Mouse (Mus musculus) ES-E14 (cell line): ENCODE data around the gene Adora2a. TPM values are rescaled to one million over a fixed set of nuclear protein-coding genes. Genes with fewer than 3 reads are reported as not detected.

ENCODE experiments used
- DNase-seq: peaks from one replicate; pipeline ENCODE4 v3.0.0-alpha.2; 2013; ENCODE audit warnings: low read depth, low spot score
- H3K27ac ChIP-seq: 2 replicates; pipeline ENCODE4 v1.5.1; 2012; ENCODE audit warnings: low read depth, mild to moderate bottlenecking, low read length, moderate library complexity, mixed read lengths; ENCODE audit not compliant: poor library complexity, insufficient read depth, severe bottlenecking
- H3K36me3 ChIP-seq: 2 replicates; pipeline ENCODE4 v1.6.1; 2012; ENCODE audit warnings: mild to moderate bottlenecking, low read length, moderate library complexity, mixed read lengths; ENCODE audit not compliant: control insufficient read depth, poor library complexity, insufficient read depth, severe bottlenecking
- H3K4me1 ChIP-seq, 2 experiments: fragments of 150-350 bp in 1 of 2; sonication (generic) in 1 of 2; 2 replicates each; pipeline ENCODE4 v1.6.1; 2012; ENCODE audit warnings: low read length in 2 of 2, mild to moderate bottlenecking in 1 of 2, mixed read lengths in 1 of 2; ENCODE audit not compliant: control insufficient read depth in 2 of 2, insufficient read depth in 2 of 2, poor library complexity in 1 of 2
- H3K4me3 ChIP-seq, 2 experiments: fragments of 150-350 bp in 1 of 2; sonication (generic) in 1 of 2; 2 replicates each; pipeline ENCODE4 v1.5.1; 2012; ENCODE audit warnings: low read length in 2 of 2, low read depth in 1 of 2, mild to moderate bottlenecking in 1 of 2, mixed read lengths in 1 of 2; ENCODE audit not compliant: insufficient read depth in 1 of 2, poor library complexity in 1 of 2, severe bottlenecking in 1 of 2
- H3K9ac ChIP-seq: 2 replicates; pipeline ENCODE4 v1.6.1; 2012; ENCODE audit warnings: low read depth, mild to moderate bottlenecking, low read length, mixed read lengths; ENCODE audit not compliant: poor library complexity, insufficient read depth, severe bottlenecking
- H3K9me3 ChIP-seq: fragments of 150-350 bp; sonication (generic); 2 replicates; pipeline ENCODE4 v1.6.1; 2012; ENCODE audit warnings: low read depth, mild to moderate bottlenecking, low read length; ENCODE audit not compliant: control insufficient read depth, insufficient read depth
- CHD2 ChIP-seq: IDR thresholded peaks from 2 replicates; pipeline ENCODE4 v1.6.1; 2014; ENCODE audit warnings: mild to moderate bottlenecking, low read depth, low read length, inconsistent platforms
- HCFC1 ChIP-seq: IDR thresholded peaks from 2 replicates; pipeline ENCODE4 v1.6.1; 2012; ENCODE audit warnings: low read length, inconsistent platforms, borderline replicate concordance; ENCODE audit not compliant: insufficient read depth
- MAFK ChIP-seq: IDR thresholded peaks from 2 replicates; pipeline ENCODE4 v1.6.1; 2014; ENCODE audit warnings: mild to moderate bottlenecking, low read depth, low read length, inconsistent platforms; ENCODE audit not compliant: insufficient read depth
- ZC3H11A ChIP-seq: IDR thresholded peaks from 2 replicates; pipeline ENCODE4 v1.6.1; 2012; ENCODE audit warnings: low read depth, mild to moderate bottlenecking, inconsistent platforms, low read length, borderline replicate concordance
- ZNF384 ChIP-seq: IDR thresholded peaks from 2 replicates; pipeline ENCODE4 v1.6.1; 2012; ENCODE audit warnings: low read depth, low read length, inconsistent platforms
- in situ Hi-C, 2 experiments: fragments of 600-800 bp; cut with MboI; formaldehyde crosslinking; loops; one replicate each; pipeline ENCODE4 v1.15.1; 2025; ENCODE audit warnings: low sequenced_read_pairs in 2 of 2, inconsistent platforms in 1 of 2; ENCODE audit not compliant: unreplicated experiment in 2 of 2
- total RNA-seq: library from RNA; depleted of rRNA; stranded (reverse); fragments of 300-350 nt; gene quantifications from 2 replicates; pipeline ENCODE4 v1.2.3, GENCODE M21; 2012

Gene Adora2a
- total RNA-seq, 1 experiment = 0.58 TPM

DNA sequence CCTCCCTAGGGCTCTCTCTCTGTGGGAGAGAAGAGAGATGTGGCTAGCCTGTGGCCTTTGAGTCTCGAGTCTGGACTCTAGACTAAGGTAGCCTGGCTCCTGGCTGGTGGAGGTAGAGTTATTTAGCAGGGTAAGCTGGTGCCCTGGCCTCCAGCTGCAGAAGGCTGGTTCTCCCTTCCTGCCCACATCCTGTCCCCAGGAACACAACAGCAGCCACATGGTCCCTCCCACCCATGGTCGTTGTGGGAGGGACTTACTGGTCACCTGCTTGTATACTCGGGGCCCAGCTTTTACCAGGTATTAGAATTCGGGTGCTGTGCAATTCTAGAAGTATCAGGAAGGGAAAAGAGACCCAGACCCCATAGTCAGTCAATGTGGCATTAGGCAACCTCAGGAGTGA is 3.6 kb downstream of the Adora2a start:
- no peak overlapping the region for H3K27ac ChIP-seq
- in situ Hi-C loops = no loop called here
- H3K4me1 ChIP-seq = peaks cover 0 to 3% of the 10 kb centered on the region in 2 experiments; a peak in 1 of 4 replicates
- no peaks in the 10 kb centered on the region for H3K9me3 ChIP-seq
- no peak for TF ChIP-seq ZNF384
- TF ChIP-seq HCFC1 = no peak
- TF ChIP-seq MAFK = no peak
- TF ChIP-seq CHD2 = no peak
- no peak for TF ChIP-seq ZC3H11A
- no peaks in the 10 kb centered on the region for H3K36me3 ChIP-seq
- DNase-seq = no peak
- H3K9ac ChIP-seq = no peak overlapping the region
- no peak overlapping the region for H3K4me3 ChIP-seq

DNA sequence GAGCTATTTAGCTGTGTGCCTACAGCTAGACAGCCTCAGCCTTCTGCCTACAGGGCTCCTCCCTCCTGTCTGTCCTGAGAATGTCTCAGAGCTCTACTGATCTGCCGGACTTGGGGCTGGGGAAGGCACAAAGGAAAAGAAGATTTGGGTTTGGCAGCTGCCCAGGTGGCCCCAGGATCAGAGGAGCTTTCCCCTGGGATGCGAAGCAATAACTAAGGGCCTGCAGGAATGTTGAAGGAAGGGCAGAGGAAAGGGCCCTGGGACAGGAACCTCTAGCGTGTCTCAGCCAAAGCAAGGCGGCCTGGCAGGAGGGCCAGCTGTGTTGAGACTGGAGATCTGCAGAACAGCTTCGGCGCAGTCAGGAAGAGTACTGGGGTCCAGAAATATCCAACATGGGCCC is 6.3 kb downstream of the Adora2a start:
- no peak for TF ChIP-seq ZNF384
- Histone ChIP-seq H3K4me1 (peaks cover 0 to 3% of the 10 kb centered on the region in 2 experiments; a peak in 1 of 4 replicates), H3K9ac (no peak overlapping the region), H3K9me3 (no peaks in the 10 kb centered on the region), H3K4me3 (no peak overlapping the region), H3K27ac (no peak overlapping the region), H3K36me3 (no peaks in the 10 kb centered on the region)
- in situ Hi-C loops = no loop called here
- no peak for DNase-seq

DNA sequence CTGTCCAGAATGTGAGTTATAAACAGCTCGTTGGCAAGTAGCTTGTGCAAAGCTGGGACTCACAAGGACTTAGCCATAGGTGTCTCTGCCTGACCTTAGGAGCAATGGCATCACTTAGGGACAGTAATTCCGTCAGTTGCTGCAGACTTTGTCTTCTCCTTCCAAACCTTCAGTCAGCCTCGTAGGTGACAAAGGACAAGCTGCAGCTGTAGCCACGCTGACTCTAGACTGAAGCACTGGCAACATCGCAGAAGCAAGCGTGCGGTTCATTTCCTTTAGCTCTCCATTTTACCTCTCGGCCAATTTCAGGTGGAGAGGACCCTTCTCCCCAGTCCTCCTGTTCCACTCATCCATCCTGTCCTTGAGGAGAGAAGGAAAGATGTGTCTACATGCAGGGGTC is 7.3 kb downstream of the Adora2a start:
- in situ Hi-C loops = no loop called here
- Histone ChIP-seq H3K4me3 (no peak overlapping the region), H3K9ac (no peak overlapping the region), H3K4me1 (peaks cover 0 to 3% of the 10 kb centered on the region in 2 experiments; a peak in 1 of 4 replicates), H3K27ac (no peak overlapping the region), H3K9me3 (no peaks in the 10 kb centered on the region), H3K36me3 (no peaks in the 10 kb centered on the region)
- no peak for DNase-seq
- TF ChIP-seq HCFC1 (no peak), ZNF384 (no peak), CHD2 (no peak), MAFK (no peak), ZC3H11A (no peak)

DNA sequence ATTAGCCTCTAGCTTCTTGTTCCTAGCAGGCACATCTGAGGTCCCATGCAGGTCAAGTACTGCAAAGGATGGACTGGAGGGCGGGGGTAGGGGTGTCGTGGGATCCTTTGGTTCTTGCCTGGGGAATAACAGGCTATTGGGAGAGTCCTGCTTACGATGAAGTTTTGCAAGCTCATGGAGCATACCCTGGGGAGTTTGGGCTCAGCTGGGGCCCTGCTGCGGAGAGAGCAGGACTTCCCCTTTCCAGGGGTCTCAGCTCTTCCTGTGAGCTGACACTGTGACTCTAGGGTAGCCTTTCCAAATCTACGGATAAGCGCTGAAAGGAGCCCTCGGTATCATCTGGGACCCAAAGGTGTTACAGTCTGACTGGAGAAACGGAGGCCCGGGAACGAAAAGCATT is 7.7 kb downstream of the Adora2a start:
- Histone ChIP-seq H3K4me1 (peaks cover 0 to 3% of the 10 kb centered on the region in 2 experiments; a peak in 1 of 4 replicates), H3K27ac (no peak overlapping the region), H3K9ac (no peak overlapping the region), H3K36me3 (no peaks in the 10 kb centered on the region), H3K9me3 (no peaks in the 10 kb centered on the region), H3K4me3 (no peak overlapping the region)
- TF ChIP-seq ZC3H11A (no peak), HCFC1 (no peak), ZNF384 (no peak), CHD2 (no peak), MAFK (no peak)
- no peak for DNase-seq
- in situ Hi-C loops = no loop called here

DNA sequence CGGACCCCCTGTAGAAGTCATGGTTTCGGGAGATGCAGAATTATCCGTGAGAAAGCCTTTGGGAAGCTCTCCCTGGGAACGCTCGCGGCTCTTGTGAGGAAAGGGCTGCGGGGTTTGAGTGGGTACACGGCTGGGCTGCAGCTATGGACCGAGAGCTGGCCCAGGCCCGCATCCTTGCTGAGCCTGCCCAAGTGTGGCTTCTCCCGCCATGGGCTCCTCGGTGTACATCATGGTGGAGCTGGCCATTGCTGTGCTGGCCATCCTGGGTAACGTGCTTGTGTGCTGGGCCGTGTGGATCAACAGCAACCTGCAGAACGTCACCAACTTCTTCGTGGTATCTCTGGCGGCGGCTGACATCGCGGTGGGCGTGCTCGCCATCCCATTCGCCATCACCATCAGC is 9.1 kb downstream of the Adora2a start:
- Histone ChIP-seq H3K4me3 (no peak overlapping the region; a peak in 1 of 4 replicates), H3K4me1 (peaks cover 0 to 3% of the 10 kb centered on the region in 2 experiments; a peak in 1 of 4 replicates), H3K9me3 (no peaks in the 10 kb centered on the region), H3K9ac (no peak overlapping the region), H3K36me3 (no peaks in the 10 kb centered on the region), H3K27ac (no peak overlapping the region)
- in situ Hi-C loops = no loop called here
- no peak for TF ChIP-seq MAFK
- TF ChIP-seq ZC3H11A = no peak
- TF ChIP-seq CHD2 = no peak
- no peak for TF ChIP-seq HCFC1
- TF ChIP-seq ZNF384 = no peak
- DNase-seq = no peak
